Mouse (Mus musculus) testis, adult 2 months (tissue): ENCODE measurements around the gene Sap30.

ENCODE experiments used
- CTCF ChIP-seq: fragments of 200-500 bp; IDR thresholded peaks from 2 replicates; pipeline ENCODE4 v1.5.1; 2012; ENCODE audit warnings: low read depth, mild to moderate bottlenecking, inconsistent platforms, low read length, moderate library complexity; ENCODE audit not compliant: control insufficient read depth, insufficient read depth, insufficient replicate concordance
- POLR2A ChIP-seq: fragments of 200-500 bp; IDR thresholded peaks from 2 replicates; pipeline ENCODE4 v1.6.1; 2012; ENCODE audit warnings: low read depth, mild to moderate bottlenecking, inconsistent platforms, low read length, moderate library complexity; ENCODE audit not compliant: control insufficient read depth

GRCm38 (mm10) chr8:57478406-57478805, 9.3 kb downstream of the Sap30 start:
- TF ChIP-seq CTCF (no peak), POLR2A (no peak)
